Mouse (Mus musculus): ENCODE results near the gene Trim14.

Trim14 gene

GRCm38 (mm10) chr4:46560069-46560705 is 24.2 kb upstream of the Trim14 start:
- no peak for DNase-seq

GRCm38 (mm10) chr4:46558672-46559667 is 23.0 kb upstream of the Trim14 start:
- DNase-seq, result no peak

- DNase-seq, result no peak
These were observed 21.0 kb upstream of the Trim14 start for GRCm38 (mm10) chr4:46556933-46557332.

GRCm38 (mm10) chr4:46555762-46556161 is 19.8 kb upstream of the Trim14 start:
- peak; percentile 57 to 65 for DNase-seq

GRCm38 (mm10) chr4:46554295-46555069 is 18.5 kb upstream of the Trim14 start:
- peak; percentile 53 to 62 for DNase-seq

- peak; percentile 83 for DNase-seq
These were observed 17.9 kb upstream of the Trim14 start for GRCm38 (mm10) chr4:46553864-46554263.

GRCm38 (mm10) chr4:46550406-46550805 is 14.5 kb upstream of the Trim14 start:
- DNase-seq, result no peak

- DNase-seq, result no peak
These were observed 14.0 kb upstream of the Trim14 start for GRCm38 (mm10) chr4:46549979-46550378.

GRCm38 (mm10) chr4:46546709-46547108 is 10.8 kb upstream of the Trim14 start:
- DNase-seq, result no peak

GRCm38 (mm10) chr4:46545498-46545897 is 9.6 kb upstream of the Trim14 start:
- peak; percentile 46 to 66 for DNase-seq

GRCm38 (mm10) chr4:46544313-46544712 is 8.4 kb upstream of the Trim14 start:
- DNase-seq, result peak; percentile 38 to 44

GRCm38 (mm10) chr4:46543366-46544050 is 7.6 kb upstream of the Trim14 start:
- no peak for DNase-seq

GRCm38 (mm10) chr4:46541707-46542106 is 5.8 kb upstream of the Trim14 start:
- DNase-seq, result no peak

GRCm38 (mm10) chr4:46539167-46539566 is 3.2 kb upstream of the Trim14 start:
- no peak for DNase-seq

GRCm38 (mm10) chr4:46535094-46535830 is 679 bp downstream of the Trim14 start:
- peak in 1 of 2 experiments; percentile 27 for DNase-seq

- peak; percentile 50 for DNase-seq
These were observed 1.8 kb downstream of the Trim14 start for GRCm38 (mm10) chr4:46533934-46534720.

GRCm38 (mm10) chr4:46532926-46533325 is 3.0 kb downstream of the Trim14 start:
- DNase-seq, result no peak

- no peak for DNase-seq
These were observed 3.4 kb downstream of the Trim14 start for GRCm38 (mm10) chr4:46532511-46532910.

- DNase-seq, result peak in 1 of 2 experiments; percentile 16
These were observed 6.2 kb downstream of the Trim14 start for GRCm38 (mm10) chr4:46529722-46530121.

GRCm38 (mm10) chr4:46527558-46527926 is 8.4 kb downstream of the Trim14 start:
- peak; percentile 34 to 35 for DNase-seq
